Mouse (Mus musculus) liver, embryonic 14.5 days (tissue): Measurements from ENCODE around the gene Inppl1.

Experiments
- CTCF ChIP-seq: IDR thresholded peaks from 2 replicates; pipeline ENCODE4 v1.5.1; 2016; ENCODE audit warnings: antibody characterized with exemption, low read depth, control low read depth
- EP300 ChIP-seq: IDR thresholded peaks from 2 replicates; pipeline ENCODE4 v1.6.1; 2016; ENCODE audit warnings: antibody characterized with exemption, low read depth

- TF ChIP-seq CTCF, result no peak
- TF ChIP-seq EP300, result no peak
These were observed 14.8 kb upstream of the Inppl1 start for GRCm38 (mm10) chr7:101852846-101853245.
